Mouse (Mus musculus) cerebellum, adult (tissue): Measurements from ENCODE around the gene Thumpd2.

ENCODE experiments used
- ATAC-seq: cut with Nextera tagmentation; 2 replicates; pipeline ENCODE4 v1.9.2; 2017; ENCODE audit warnings: mild to moderate bottlenecking, moderate library complexity, mixed read lengths; ENCODE audit not compliant: insufficient number of reproducible peaks, low FRiP score, low TSS enrichment

Thumpd2 gene

DNA sequence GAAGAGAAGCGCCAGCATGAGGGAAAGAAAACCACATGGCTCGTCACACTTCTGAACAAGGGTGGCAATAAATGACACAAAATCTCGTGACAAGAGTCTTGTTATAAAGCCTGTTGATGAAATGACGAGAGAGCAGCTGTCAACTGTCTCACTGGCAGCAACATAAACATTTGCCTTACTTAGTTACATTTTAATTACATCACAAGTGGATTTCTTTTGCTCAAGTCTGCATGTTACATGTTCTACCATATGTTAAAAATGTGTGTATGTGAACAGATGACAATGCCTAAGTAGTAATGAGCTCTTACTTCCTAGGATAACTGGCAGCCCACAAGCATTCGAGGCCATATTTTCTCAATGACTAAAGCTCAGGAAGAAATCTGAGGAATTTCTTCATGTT lies 29.5 kb downstream of the Thumpd2 start:
- no peak for ATAC-seq

GRCm38 (mm10) chr17:81032957-81033356 lies 31.9 kb downstream of the Thumpd2 start:
- ATAC-seq, result no peak

- ATAC-seq, result no peak
These were observed 32.9 kb downstream of the Thumpd2 start for GRCm38 (mm10) chr17:81031830-81032442.

- ATAC-seq, result no peak
These were observed 37.6 kb downstream of the Thumpd2 start for GRCm38 (mm10) chr17:81027331-81027730.

GRCm38 (mm10) chr17:81017132-81017531 lies 47.8 kb downstream of the Thumpd2 start:
- peak; percentile 22; the same call in 1 of the 2 replicates for ATAC-seq

GRCm38 (mm10) chr17:81015814-81016447 lies 49.0 kb downstream of the Thumpd2 start:
- ATAC-seq, result peak; percentile 65

- 0 out of 2 replicates have a peak, but pooled peaks have one; percentile 49 for ATAC-seq
These were observed 53.8 kb downstream of the Thumpd2 start for GRCm38 (mm10) chr17:81010844-81011685.

DNA sequence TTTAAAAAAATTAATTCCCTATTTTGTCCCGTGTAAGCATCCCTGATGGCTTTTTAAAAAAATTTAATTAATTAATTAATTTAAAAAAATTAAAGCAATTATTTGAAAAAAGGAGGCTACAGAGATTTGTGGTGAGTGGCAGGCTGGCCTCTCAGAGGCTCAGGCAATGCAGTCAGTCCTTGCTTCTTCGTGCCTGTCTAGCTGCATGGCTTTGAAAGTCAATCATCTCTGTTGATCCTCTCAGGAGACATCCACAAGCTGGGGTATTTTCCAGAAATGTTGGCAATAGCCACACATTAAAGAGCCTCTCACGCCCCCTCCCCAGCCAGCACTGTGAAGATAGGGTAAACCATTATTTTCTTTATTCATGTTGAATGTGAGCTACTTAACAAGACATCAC lies 54.7 kb downstream of the Thumpd2 start:
- no peak for ATAC-seq

DNA sequence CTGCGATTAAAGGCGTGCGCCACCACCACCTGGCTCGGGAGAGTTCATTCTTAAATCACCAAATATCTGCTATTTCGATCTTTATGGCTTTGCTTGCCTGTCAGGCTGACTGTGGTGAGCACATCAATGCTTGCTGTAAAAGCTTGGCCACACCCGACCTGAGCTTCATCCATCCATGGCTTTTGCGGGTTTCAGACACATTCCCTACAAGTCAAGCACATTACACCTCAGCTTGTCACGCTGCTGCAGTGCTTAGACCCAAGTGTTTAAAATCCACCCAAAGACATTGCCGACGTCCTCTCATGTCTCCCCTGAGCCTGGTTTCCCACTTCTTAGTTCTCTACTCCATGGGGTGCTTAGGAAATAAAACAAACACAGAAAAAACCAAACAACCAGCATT lies 55.8 kb downstream of the Thumpd2 start:
- no peak for ATAC-seq

- ATAC-seq, result no peak
These were observed 59.6 kb downstream of the Thumpd2 start for GRCm38 (mm10) chr17:81005292-81005691.

GRCm38 (mm10) chr17:81004454-81004853 lies 60.4 kb downstream of the Thumpd2 start:
- no peak for ATAC-seq

DNA sequence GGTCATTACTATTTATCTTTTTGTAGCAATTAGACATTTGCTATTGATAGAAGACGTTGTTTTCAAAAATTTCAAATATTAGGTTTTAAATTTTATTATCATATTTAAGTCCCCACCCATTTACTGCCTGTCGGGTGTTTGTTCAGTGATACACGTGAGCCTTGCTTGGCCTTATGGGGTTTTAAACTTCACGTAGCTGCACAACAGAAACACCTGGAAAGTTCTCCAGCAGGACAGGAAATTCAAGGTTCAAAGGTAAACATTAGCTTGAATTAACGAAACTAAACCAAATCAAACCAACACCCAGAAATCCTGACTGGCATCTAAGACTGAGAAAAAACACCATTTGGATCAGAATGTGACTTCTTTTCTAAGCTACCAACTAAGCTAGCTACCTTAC lies 62.8 kb downstream of the Thumpd2 start:
- no peak for ATAC-seq

- ATAC-seq, result no peak
These were observed 63.2 kb downstream of the Thumpd2 start for GRCm38 (mm10) chr17:81001647-81002046.

- no peak for ATAC-seq
These were observed 63.9 kb downstream of the Thumpd2 start for GRCm38 (mm10) chr17:81001010-81001409.

- ATAC-seq, result no peak
These were observed 65.9 kb downstream of the Thumpd2 start for GRCm38 (mm10) chr17:80998958-80999357.

DNA sequence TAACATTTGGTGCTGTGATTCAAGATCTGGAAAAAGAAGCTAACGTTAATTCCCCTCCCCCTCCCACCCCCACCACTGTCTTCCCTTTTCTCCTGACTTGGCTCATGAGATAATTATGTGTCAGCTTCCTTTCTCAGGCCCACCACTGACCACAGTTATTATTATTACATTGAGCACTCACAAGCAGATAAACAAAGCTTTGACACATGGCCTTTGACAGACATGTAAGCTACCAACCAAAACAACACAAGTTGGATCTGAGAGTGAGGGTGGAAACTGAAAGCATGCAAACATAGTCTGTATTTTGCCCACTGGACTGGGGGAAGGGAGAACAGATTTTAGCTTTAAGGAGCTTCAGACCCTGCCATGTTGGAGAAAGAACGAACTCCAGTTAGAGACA lies 67.7 kb downstream of the Thumpd2 start:
- no peak for ATAC-seq

GRCm38 (mm10) chr17:80991535-80992127 lies 73.3 kb downstream of the Thumpd2 start:
- ATAC-seq, result peak; percentile 56; the same call in 1 of the 2 replicates

GRCm38 (mm10) chr17:80982976-80983375 lies 81.9 kb downstream of the Thumpd2 start:
- ATAC-seq, result peak; percentile 18; the same call in 1 of the 2 replicates

DNA sequence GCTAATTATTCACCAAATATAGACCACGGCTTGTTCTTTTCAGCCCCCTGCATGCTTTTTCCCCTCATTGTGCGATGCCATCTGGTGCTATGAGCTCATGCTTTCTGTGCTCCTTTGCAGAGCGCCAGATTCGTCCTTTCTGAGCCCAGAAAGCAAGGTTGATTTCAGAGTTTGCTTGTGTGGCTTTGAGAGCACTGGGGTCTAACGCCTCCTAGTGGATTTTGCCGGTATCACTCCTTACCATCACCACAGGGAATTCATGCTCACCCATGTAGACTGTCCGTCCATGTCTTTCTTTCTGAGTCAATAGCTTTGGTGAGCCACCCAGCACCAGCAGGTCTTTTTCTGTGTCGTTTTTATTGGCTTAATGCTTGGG lies 82.5 kb downstream of the Thumpd2 start:
- ATAC-seq, result peak; percentile 95

DNA sequence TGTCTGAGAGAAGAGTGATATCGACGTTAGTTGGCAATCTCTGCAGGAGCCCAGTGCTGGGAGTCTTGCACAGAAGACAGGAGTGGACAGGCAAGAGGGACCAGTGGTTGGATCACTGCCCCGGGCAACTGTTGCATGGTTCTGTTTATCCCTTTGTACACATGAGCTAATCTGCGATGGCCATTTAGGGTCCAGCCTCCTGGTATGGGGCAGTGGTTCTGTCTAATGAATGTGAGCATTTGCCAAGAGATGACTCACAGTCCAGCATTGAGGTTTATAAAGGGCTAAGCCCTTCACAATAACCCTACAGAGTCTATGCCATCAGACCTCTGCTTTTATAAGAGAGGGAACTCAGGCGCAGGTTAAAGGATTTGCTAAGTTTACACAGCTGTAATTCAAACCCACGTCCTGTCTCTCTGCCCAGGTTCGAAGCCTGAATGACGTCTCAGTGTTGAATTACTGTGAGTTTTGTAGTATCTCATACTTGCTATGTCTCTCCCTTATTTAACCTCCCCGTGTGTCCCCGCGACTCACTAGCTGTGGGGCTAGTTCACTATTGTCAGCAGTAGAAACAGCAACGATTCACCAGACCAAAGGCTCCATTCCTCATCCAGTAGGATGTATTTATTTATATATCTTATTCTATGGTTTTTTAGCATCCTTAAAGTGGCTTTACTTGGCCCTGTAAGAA lies 83.0 kb downstream of the Thumpd2 start:
- ATAC-seq, result peak; percentile 54
